8 mouse cellular contexts compared by ENCODE assay signal in genomic region chr19:9134746-9135511, GRCm38 (mm10). TPM values are rescaled to one million over a fixed set of nuclear protein-coding genes. Genes with fewer than 3 reads are reported as not detected.
A peak's percentile ranks its signal among the peaks of the same experiment; 100 is the strongest.
DNase-seq lines count a peak whose midpoint lies in the region; ATAC-seq and TF ChIP-seq lines count a peak whose summit lies in the region.

No protein-coding gene starts in this region.

- H3K4me2 ChIP-seq in hindbrain, postnatal 0 days (ENCODE audit: low read depth, low read length) = peak overlapping the region; percentile 100
- peak overlapping the region; percentile 96 for H3K4me2 ChIP-seq in liver, embryonic 13.5 days

- H3K9me3 ChIP-seq in hindbrain, postnatal 0 days (ENCODE audit: low read length) = no peaks in the 10 kb centered on the region
- no peaks in the 10 kb centered on the region for H3K9me3 ChIP-seq in liver, embryonic 13.5 days (replicated peaks)

- H3K27me3 ChIP-seq in hindbrain, postnatal 0 days (ENCODE audit: insufficient read depth, low read length) = no peaks in the 10 kb centered on the region
- H3K27me3 ChIP-seq in liver, embryonic 13.5 days = no peaks in the 10 kb centered on the region

- ATAC-seq in erythroblast, adult 5-6 weeks (replicated peaks; ENCODE audit: low FRiP score, poor library complexity, severe bottlenecking) = peak; percentile 69
- ATAC-seq in hindbrain, postnatal 0 days = peak; percentile 80
- peak; percentile 69 for ATAC-seq in liver, embryonic 13.5 days (ENCODE audit: low read depth)

- no peak for TF ChIP-seq POLR2A in bone marrow macrophage, adult 2 months (IDR thresholded peaks at IDR 0.05; ENCODE audit: borderline replicate concordance, low read depth, low read length)

- peak overlapping the region; percentile 61 for H3K9ac ChIP-seq in hindbrain, postnatal 0 days (replicated peaks; ENCODE audit: low read length)
- H3K9ac ChIP-seq in liver, embryonic 13.5 days = peak overlapping the region; percentile 85

- under 1% methylated on average over 33 of the region's 37 CpGs for WGBS in hindbrain, postnatal 0 days
- 2% methylated on average over 36 of the region's 37 CpGs for WGBS in liver, embryonic 13.5 days (ENCODE audit: insufficient replicate concordance)

- peak overlapping the region; percentile 12; the same call in 1 of the 2 replicates for H3K27ac ChIP-seq in bone marrow macrophage, adult 2 months (ENCODE audit: insufficient read depth, low read depth, low read length)
- peak overlapping the region; percentile 73 for H3K27ac ChIP-seq in hindbrain, postnatal 0 days
- peak overlapping the region; percentile 50; the same call in 1 of the 2 replicates for H3K27ac ChIP-seq in liver, embryonic 13.5 days

- no peak for TF ChIP-seq CTCF in bone marrow macrophage, adult 2 months (IDR thresholded peaks at IDR 0.05; ENCODE audit: low read depth, low read length)
- no peak for TF ChIP-seq CTCF in hindbrain, postnatal 0 days (IDR thresholded peaks at IDR 0.05; ENCODE audit: low read depth)

- H3K4me1 ChIP-seq in bone marrow macrophage, adult 2 months (ENCODE audit: control insufficient read depth, insufficient read depth, low read length) = peaks cover 12% of the 10 kb centered on the region
- no peaks in the 10 kb centered on the region for H3K4me1 ChIP-seq in hindbrain, postnatal 0 days (ENCODE audit: insufficient read depth, low read length)
- H3K4me1 ChIP-seq in liver, embryonic 13.5 days (replicated peaks) = peaks cover 27% of the 10 kb centered on the region

- peak; percentile 25 for DNase-seq in layer of hippocampus, adult 11-12 months (ENCODE audit: low spot score)
- no peak for DNase-seq in layer of hippocampus, adult 9-10 months (ENCODE audit: low spot score)
- peak; percentile 52 for DNase-seq in hindbrain, postnatal 0 days (ENCODE audit: low spot score)
- DNase-seq in liver, embryonic 13.5 days = peak; percentile 11
- DNase-seq in natural killer cell, adult 2 months (ENCODE audit: low spot score in 2 of 2) = peak; percentile 26 to 58
- peak; percentile 54 for DNase-seq in thymus, postnatal 14 days

- H3K4me3 ChIP-seq in bone marrow macrophage, adult 2 months (ENCODE audit: insufficient read depth, low read length) = peak overlapping the region; percentile 89
- H3K4me3 ChIP-seq in hindbrain, postnatal 0 days (ENCODE audit: low read length) = peak overlapping the region; percentile 54
- H3K4me3 ChIP-seq in liver, embryonic 13.5 days (replicated peaks) = peak overlapping the region; percentile 80

- H3K36me3 ChIP-seq in hindbrain, postnatal 0 days (ENCODE audit: insufficient read depth, low read length) = no peaks in the 10 kb centered on the region
- H3K36me3 ChIP-seq in liver, embryonic 13.5 days = 0 out of 2 replicates have a peak, but pooled peaks cover 6% of the 10 kb centered on the region

RNA-seq across cellular contexts. Expression of gene Asrgl1, which starts 0.5 kb away (rescaled TPM):
- 4.0 and 6.0 TPM in 2 replicates for polyA plus RNA-seq in bone marrow macrophage, adult 2 months (2012; ENCODE audit: insufficient read depth, insufficient read length, missing spikeins)
- 2.1 and 3.1 TPM in 2 replicates for total RNA-seq in erythroblast, adult 5-6 weeks (2015; ENCODE audit: low replicate concordance)
- 3.9 and 5.1 TPM in 2 replicates for total RNA-seq in erythroblast, adult 5-6 weeks (2017; ENCODE audit: low replicate concordance)
- total RNA-seq in hindbrain, postnatal 0 days (2014; rRNA removed) = 27.5 and 30.8 TPM in 2 replicates
- 50.0 and 62.4 TPM in 2 replicates for polyA plus RNA-seq in hindbrain, postnatal 0 days (2015; fragmentation: Nextera tagmentation; extraction: Ambion mirVana)
- polyA plus RNA-seq in liver, embryonic 13.5 days (2015; fragmentation: Nextera tagmentation; extraction: Ambion mirVana) = 11.5 and 14.9 TPM in 2 replicates

RNA-seq across cellular contexts. Expression of gene Scgb1a1, which starts 47.2 kb away (rescaled TPM):
- polyA plus RNA-seq in bone marrow macrophage, adult 2 months (2012; ENCODE audit: insufficient read depth, insufficient read length, missing spikeins) = not detected in 2 replicates
- not detected in 2 replicates for total RNA-seq in erythroblast, adult 5-6 weeks (2015; ENCODE audit: low replicate concordance)
- total RNA-seq in erythroblast, adult 5-6 weeks (2017; ENCODE audit: low replicate concordance) = not detected in 2 replicates
- total RNA-seq in hindbrain, postnatal 0 days (2014; rRNA removed) = not detected in 2 replicates
- not detected in 2 replicates for polyA plus RNA-seq in hindbrain, postnatal 0 days (2015; fragmentation: Nextera tagmentation; extraction: Ambion mirVana)
- polyA plus RNA-seq in liver, embryonic 13.5 days (2015; fragmentation: Nextera tagmentation; extraction: Ambion mirVana) = not detected in 2 replicates

Comparison
In these comparisons a context has a peak if more than half of its experiments do, and no peak if none do; other contexts are left out.
1. H3K27ac ChIP-seq: peak in every context shown above with its lines; median percentile 73 in hindbrain, postnatal 0 days; 50 in liver, embryonic 13.5 days; 12 in bone marrow macrophage, adult 2 months.